Mouse (Mus musculus) cerebellum, postnatal 10 days (tissue): ENCODE results near the gene Ptafr.

Experiments used
- DNase-seq, 2 experiments: peaks; one replicate each; pipeline ENCODE4 v3.0.0; 2021; ENCODE audit warnings: mixed read lengths in 2 of 2

The Ptafr gene

DNA sequence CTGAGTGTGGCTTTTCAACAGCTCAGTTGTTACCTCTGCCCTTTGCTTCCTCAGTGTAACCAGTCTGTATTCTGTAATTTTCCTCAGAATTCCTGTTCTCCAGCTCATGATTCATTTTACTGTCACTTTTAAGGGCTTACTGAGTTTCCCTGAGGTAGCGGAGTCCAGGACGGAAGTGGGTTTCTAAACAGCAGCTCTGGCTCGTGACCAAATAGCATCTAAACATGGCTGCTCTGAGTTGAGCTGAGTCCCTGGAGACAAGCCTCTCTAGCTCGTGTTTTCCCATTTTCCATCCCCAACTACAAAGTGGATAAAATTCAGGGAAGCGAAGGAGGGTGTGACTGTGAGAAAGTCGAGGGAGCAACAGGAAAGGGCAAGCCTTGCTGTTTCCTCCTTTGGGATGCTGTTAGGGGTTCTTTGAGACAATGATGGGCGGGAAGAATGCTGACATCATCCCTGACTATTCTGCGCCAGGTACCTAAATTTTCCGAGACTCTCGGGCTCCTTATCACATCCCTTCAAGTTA is 55.0 kb downstream of the Ptafr start:
- DNase-seq: no peak

- DNase-seq: no peak
Observed at GRCm38 (mm10) chr4:132620134-132620533, 56.3 kb downstream of the Ptafr start.

DNA sequence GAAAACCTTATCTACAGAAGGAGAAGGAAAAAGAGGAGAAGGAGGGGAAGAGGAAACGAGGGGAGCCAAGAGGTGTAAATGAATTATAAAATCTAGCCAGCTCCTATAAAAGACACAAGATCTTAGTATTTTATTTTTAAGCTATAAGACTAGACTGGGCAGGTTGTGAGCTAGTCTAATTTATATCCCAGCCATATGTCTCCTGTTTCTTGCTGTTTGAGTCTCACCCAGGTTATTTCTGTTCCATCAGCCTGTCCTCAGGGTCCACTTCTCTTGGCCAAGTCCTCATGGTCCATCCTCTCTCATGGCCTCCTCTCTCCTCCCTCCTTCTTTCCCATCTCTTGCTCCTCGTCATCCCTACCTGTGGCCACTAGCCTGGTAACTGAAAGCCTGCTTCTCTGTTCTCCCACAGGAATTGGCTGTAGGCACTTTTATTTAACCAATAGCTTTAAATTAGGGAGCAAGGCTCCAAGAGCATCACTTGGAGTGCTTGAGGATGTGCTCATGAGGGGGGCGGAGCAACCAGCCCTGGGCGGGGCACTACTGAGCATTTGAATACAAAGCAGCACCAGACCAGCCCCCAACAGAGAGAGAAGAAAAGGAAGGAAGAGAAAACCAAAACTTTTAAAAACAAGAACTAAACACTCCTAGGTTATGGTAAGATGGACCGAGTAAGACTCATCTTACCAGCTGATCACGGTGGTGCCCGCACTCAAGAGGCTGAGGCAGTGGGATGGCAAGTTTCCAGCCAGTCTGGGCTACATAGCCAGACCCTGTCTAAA is 57.6 kb downstream of the Ptafr start:
- DNase-seq: no peak

GRCm38 (mm10) chr4:132624034-132624657 is 60.3 kb downstream of the Ptafr start:
- DNase-seq: no peak

GRCm38 (mm10) chr4:132628830-132629229 is 65.0 kb downstream of the Ptafr start:
- DNase-seq: peak; percentile 59
